ENCODE assay signal across 15 mouse cellular contexts in the genomic region with DNA sequence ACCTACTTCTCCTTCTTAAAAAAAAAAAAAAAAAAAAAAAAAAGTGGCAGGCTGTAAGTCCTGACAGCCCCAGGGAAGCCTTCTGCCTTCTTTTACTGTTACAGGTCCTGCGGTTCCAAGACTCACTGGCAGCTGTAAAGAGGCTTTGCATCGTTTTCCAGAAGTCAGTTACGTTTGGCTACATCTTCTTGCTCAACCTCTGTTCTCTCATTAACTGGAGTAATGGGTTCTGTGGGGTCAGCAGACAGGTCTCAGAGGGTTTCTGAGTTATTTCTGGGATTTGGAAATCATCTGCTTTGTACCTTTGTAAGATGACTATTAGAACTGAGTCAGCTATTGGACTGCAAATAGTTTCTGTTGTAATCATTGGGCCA.
DNase-seq lines count a peak whose midpoint lies in the region; ATAC-seq lines count a peak whose summit lies in the region.
"Had no signal": no experiment of that assay in that cellular context is flagged by ENCODE, and none has a peak within 500 bp of the region (broad histone marks: within the 10 kb centered on the region; RNA-seq: fewer than 3 reads in every experiment).

No protein-coding gene starts in this region.

- no peak for DNase-seq in frontal cortex, postnatal 25 days (ENCODE audit: low spot score in 2 of 2)
- peak; percentile 29 for DNase-seq in retina, postnatal 1 day
- no peak for DNase-seq in retina, embryonic 14.5 days (ENCODE audit: low spot score)
- DNase-seq in gonadal fat pad, adult 2 months (ENCODE audit: low read depth): peak; percentile 96
- no peak for DNase-seq in right cerebral cortex, adult 2 months (ENCODE audit: low spot score in 2 of 2)
- no peak for DNase-seq in embryo, embryonic 10.5 days (ENCODE audit: low spot score)
- DNase-seq: cerebellum, adult 2 months; gastrocnemius, postnatal 36 days; lung, adult 2 months; thymus, postnatal 14 days had no signal

- peak; percentile 62 for ATAC-seq in frontal cortex, adult (ENCODE audit: low TSS enrichment)
- ATAC-seq: CD4-positive, CD25-positive, alpha-beta regulatory T cell, adult 4 months; forebrain, embryonic 16.5 days; intestine, embryonic 16.5 days; midbrain, embryonic 15.5 days had no signal

Comparison
In these comparisons a context has a peak if more than half of its experiments do, and no peak if none do; other contexts are left out.
1. DNase-seq: peak in retina, postnatal 1 day (single experiment) and gonadal fat pad, adult 2 months (single experiment); none in frontal cortex, postnatal 25 days (0 of 2), retina, embryonic 14.5 days (single experiment), right cerebral cortex, adult 2 months (0 of 2) and embryo, embryonic 10.5 days (single experiment).